Mouse (Mus musculus): ENCODE measurements around the gene Olfr1111. TPM values are rescaled to one million over a fixed set of nuclear protein-coding genes. Genes with fewer than 3 reads are reported as not detected.
"Not testable (repeated sequence)": the region's sequence is repeated elsewhere in the genome, so short reads cannot be mapped to it uniquely, and the experiment has no call there.

The Olfr1111 gene
- total RNA-seq (2021) = not detected

DNA sequence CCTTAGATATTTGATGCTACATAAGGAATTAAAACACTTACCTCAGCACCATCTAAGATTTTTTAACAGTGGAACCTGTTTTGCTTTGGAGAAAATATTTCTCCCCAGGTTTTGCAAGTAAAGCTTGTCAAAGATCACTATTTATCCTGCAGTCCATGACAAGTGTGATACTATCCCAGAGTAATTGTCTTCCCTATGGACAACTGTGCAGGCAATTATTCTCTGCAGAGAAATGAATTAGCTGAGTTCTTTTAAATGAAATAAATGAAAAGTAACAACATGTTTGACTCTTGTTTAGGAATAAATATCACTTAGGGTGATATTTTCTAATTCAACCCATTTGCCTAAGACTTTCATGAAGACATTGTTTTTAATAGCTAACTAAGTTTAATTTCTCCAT is at the start of gene Olfr1111:
Olfr1111 (minus strand) TSS at position 101 of the 400 bp plus-strand sequence.
- no peak for DNase-seq
- intact Hi-C loops (cut with DNase I) = no loop called here

DNA sequence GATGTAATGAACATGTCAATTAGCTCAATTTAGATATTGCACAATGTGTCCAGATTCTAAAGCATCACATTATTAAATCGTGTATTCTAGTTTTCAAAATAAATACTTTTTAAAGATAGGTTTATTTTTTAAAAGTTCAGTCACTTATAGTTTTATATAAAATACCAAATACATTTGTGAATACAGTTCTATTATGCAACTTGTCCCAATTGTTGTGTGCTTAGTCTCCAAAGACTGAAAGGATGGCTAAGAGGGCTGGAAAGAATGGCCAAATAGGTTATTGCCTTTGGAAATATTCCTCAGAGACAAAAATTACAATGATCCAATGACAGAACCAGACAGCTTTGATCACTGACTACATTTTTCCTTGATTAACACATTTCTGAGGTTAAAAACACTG is 35.1 kb upstream of the Olfr1111 start, which contains the start of gene Olfr1112:
Olfr1112 (plus strand) TSS at position 301 of the 400 bp plus-strand sequence.
- intact Hi-C loops (cut with DNase I) = no loop called here
- DNase-seq = no peak

DNA sequence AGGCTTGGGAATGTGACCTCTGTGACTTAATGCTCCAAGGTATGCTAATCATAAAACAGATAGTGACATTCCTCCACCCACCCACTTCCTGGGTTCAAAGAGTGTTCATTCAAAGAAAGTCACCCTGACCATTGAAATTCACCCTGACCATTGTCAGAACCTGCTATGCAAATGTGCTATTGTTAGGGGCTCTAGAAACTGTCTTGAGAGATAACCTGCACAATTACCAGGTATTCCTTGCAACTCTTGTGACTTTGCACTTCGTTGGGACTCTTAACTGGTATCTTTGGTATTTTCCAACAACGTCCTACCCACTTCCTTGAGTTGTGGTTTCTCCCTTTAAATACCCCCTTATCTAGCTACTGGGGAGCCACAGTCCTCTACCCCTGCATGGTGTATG is 15.3 kb upstream of the Olfr1111 start:
- DNase-seq; intact Hi-C loops (cut with DNase I): not testable (repeated sequence)

DNA sequence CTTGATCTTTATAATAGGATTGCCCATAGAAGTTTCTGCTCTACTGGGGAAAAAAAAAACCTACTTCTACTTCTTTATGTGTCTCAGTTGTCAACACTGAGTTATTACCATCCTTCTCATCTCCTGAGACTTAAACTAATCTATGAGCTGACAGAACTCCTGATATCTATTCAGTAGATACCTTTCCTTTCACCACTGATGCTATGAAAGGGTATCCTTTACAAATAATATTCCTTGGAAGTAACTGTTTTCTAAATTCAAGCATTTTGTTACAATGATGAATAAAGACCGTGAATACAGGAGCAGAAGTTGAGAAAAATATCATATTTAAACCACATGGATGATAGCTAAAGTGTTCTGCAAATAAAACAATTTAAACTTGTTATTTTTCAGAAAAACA is 12.2 kb downstream of the Olfr1111 start, which contains the start of gene Olfr1110:
Olfr1110 (minus strand) TSS at position 101 of the 400 bp plus-strand sequence.
- intact Hi-C loops (cut with DNase I) = no loop called here
- no peak for DNase-seq

DNA sequence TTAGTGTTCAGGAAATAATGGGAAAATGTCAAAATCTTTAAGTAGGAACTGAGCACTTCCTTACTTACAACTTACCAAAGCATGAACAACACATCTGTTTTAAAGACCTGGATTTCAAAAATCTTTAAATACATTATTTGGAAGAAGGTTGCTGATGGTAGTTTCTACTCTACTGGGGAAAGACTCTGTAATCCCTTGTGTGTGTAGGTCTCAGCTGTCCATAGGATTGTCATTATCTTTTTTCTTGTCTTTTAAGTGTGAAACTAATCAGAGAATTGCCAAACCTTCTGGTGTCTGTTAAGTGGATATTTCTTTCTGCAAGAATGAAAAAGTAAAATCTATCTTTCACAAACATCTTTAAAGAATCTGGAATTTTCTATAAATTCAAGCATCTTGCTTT is 38.0 kb downstream of the Olfr1111 start, which contains the start of gene Olfr259:
Olfr259 (minus strand) TSS at position 101 of the 400 bp plus-strand sequence.
- no peak for DNase-seq

More for the DNA sequence above, 38.0 kb downstream of the Olfr1111 start, which contains the start of gene Olfr259:
- intact Hi-C loops (cut with DNase I) = no loop called here

Other genes with a start within 250 kb of the Olfr1111 start
- not detected for gene Olfr1098, start 228.1 kb downstream of the Olfr1111 start, total RNA-seq (2021)
- not detected for gene Olfr1099, start 191.9 kb downstream of the Olfr1111 start, total RNA-seq (2021)
- not detected for gene Olfr1100, start 172.7 kb downstream of the Olfr1111 start, total RNA-seq (2021)
- gene Olfr1101, start 161.4 kb downstream of the Olfr1111 start, total RNA-seq (2021) = not detected
- not detected for gene Olfr1102, start 154.2 kb downstream of the Olfr1111 start, total RNA-seq (2021)
- gene Olfr1104, start 125.5 kb downstream of the Olfr1111 start, total RNA-seq (2021) = not detected
- gene Olfr1105, start 116.1 kb downstream of the Olfr1111 start, total RNA-seq (2021) = not detected
- gene Olfr1106, start 100.4 kb downstream of the Olfr1111 start, total RNA-seq (2021) = not detected
- not detected for gene Olfr1107, start 76.8 kb downstream of the Olfr1111 start, total RNA-seq (2021)
- gene Olfr1109, start 56.6 kb downstream of the Olfr1111 start, total RNA-seq (2021) = not detected
- not detected for gene Olfr259, start 38.1 kb downstream of the Olfr1111 start, total RNA-seq (2021)
- gene Olfr1110, start 12.3 kb downstream of the Olfr1111 start, total RNA-seq (2021) = not detected
- not detected for gene Olfr1112, start 35.2 kb upstream of the Olfr1111 start, total RNA-seq (2021)
- not detected for gene Olfr1113, start 56.3 kb upstream of the Olfr1111 start, total RNA-seq (2021)
- gene Olfr1115, start 95.4 kb upstream of the Olfr1111 start, total RNA-seq (2021) = not detected
- not detected for gene Olfr1116, start 114.9 kb upstream of the Olfr1111 start, total RNA-seq (2021)
- not detected for gene Olfr1118, start 155.0 kb upstream of the Olfr1111 start, total RNA-seq (2021)
- gene Olfr1120, start 202.2 kb upstream of the Olfr1111 start, total RNA-seq (2021) = not detected
- not detected for gene Olfr1121, start 217.3 kb upstream of the Olfr1111 start, total RNA-seq (2021)
- under 1 TPM in 1 of 2 experiments, not detected in 1; 0.07 TPM for gene Olfr1122, start 233.2 kb upstream of the Olfr1111 start, total RNA-seq (2021)

All from heart, postnatal 10 days (tissue).